Mouse (Mus musculus) thymus, adult 2 months (tissue): ENCODE data around the gene Wdr19.

Experiments
- CTCF ChIP-seq: fragments of 200-500 bp; IDR thresholded peaks from 2 replicates; pipeline ENCODE4 v1.5.1; 2012; ENCODE audit warnings: mild to moderate bottlenecking, control low read depth, low read length, moderate library complexity, borderline replicate concordance; ENCODE audit not compliant: control insufficient read depth, poor library complexity, insufficient read depth; ENCODE audit errors: extremely low read depth
- POLR2A ChIP-seq: fragments of 200-500 bp; IDR thresholded peaks from 2 replicates; pipeline ENCODE4 v1.6.1; 2012; ENCODE audit warnings: mild to moderate bottlenecking, low read length, control low read depth, moderate library complexity; ENCODE audit not compliant: control insufficient read depth, poor library complexity, insufficient read depth; ENCODE audit errors: extremely low read depth

- TF ChIP-seq POLR2A (no peak), CTCF (peak; percentile 77; the same call in 1 of the 2 replicates)
These were observed 42.6 kb upstream of the Wdr19 start for GRCm38 (mm10) chr5:65156853-65157252.
